Mouse (Mus musculus): ENCODE data around the gene Trim17. TPM values are rescaled to one million over a fixed set of nuclear protein-coding genes. Genes with fewer than 3 reads are reported as not detected.
A peak's percentile ranks its signal among the peaks of the same experiment; 100 is the strongest.

The Trim17 gene
- total RNA-seq, 2 experiments from 2014 or later: 5.3 to 6.5 TPM

DNA sequence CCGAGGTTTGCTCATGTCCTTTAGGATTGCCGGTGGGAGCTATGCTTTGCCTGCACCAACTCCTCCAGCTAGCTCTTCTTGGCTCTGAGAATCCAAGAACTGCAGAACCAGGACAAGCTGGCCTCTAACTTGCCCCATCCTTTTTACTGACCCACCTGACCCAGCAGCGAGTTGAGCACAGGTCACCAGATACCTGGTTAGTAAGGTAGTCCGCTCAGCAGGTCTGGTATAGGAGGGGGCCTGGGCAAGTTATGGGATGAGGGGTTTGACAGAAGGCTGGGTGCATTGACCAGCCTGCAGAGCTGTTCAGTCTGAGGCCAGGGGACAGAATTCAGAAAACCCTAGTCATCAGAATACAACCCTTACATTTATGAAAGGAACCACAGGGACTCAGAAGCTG is 25.4 kb upstream of the Trim17 start:
- no peak for DNase-seq (ENCODE audit: low spot score in 2 of 2)
- H3K27ac ChIP-seq: no peak overlapping the region
- no peak overlapping the region for H3K4me3 ChIP-seq
- no peak for TF ChIP-seq CTCF (conservative IDR thresholded peaks at IDR 0.05)

DNA sequence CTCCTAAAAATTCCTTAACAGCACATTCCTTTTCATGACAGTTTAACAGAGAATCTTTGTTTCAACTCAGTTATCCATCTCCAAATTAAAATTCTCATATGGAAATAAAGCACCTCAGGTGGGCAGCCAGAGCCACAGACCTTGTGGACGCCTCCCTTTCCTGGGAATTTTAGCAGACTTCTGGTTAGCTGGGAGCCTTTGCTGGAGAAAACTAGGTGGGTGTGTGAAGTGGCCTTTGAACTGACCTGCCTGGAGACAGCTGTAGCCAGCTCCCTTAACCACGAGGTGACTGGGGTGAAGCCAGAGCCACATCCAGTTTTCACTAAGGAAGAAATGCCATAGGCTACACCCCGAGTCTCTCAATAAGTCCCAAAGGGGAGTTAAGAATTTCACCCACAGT is 24.8 kb upstream of the Trim17 start:
- H3K27ac ChIP-seq: no peak overlapping the region
- no peak for TF ChIP-seq CTCF (conservative IDR thresholded peaks at IDR 0.05)
- no peak for DNase-seq (ENCODE audit: low spot score in 2 of 2)
- H3K4me3 ChIP-seq: no peak overlapping the region

DNA sequence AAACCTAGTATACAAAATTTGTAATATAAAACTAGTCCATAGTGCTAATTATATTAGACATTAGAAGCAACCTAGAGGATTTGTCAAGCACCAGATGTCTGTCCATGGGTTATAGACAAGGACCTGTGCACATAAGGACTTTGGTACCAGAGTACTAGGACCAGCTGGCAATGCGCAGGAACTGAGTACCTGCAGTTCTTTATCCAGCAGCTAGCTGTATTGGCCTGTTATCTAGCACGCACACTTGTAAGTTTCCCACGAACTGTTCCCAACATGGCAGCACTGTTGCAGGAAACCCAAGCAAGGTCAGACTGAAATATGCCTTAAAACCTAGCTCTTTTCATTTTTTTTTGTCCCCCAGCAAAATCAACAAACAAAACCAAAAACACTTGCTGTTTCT is 24.2 kb upstream of the Trim17 start:
- 0 out of 2 replicates have a peak, but pooled peaks have one; percentile 15 for TF ChIP-seq CTCF (conservative IDR thresholded peaks at IDR 0.05)
- H3K27ac ChIP-seq: no peak overlapping the region
- H3K4me3 ChIP-seq: no peak overlapping the region
- no peak for DNase-seq (ENCODE audit: low spot score in 2 of 2)

DNA sequence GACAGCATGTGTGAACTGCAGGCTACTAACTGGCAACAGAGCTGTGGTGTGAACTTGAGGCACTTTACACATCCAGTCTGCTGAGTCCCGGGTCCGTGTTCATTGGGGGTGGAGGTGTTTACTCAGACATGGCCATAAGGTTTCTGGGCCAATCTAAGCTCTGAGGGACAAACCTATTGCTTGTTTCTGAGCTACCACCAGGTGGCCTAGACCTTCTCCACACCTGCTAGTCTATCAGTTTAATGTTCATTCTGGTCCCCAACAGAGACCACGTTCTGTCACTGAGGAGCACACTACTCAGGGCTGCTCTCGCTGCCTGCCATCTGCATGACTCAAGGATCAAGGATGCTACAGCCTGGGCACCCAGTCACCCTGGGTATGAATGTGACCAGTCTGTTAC is 22.9 kb upstream of the Trim17 start:
- peak; percentile 46 for TF ChIP-seq CTCF (conservative IDR thresholded peaks at IDR 0.05)
- Histone ChIP-seq H3K4me3 (no peak overlapping the region), H3K27ac (no peak overlapping the region)
- no peak for DNase-seq (ENCODE audit: low spot score in 2 of 2)

DNA sequence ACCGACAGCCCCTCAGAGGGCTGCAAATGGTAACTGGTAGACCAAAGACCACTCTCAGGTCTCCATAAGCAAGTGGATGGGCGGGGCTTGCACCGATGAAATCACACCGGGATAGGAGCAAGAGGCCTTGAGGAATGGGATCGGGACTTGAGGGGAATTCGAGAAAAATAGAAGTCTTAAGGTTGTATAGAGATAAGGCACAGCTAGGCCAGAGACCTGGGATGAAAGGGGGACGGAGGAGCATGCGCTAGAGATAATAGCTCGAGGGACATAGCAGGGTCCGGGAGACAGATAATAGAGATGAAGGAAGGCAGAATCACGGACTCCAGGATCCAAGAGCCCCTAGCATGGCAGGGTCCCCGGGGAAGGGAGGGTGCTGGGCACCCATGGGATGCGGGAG is 16.6 kb upstream of the Trim17 start:
- no peak for DNase-seq (ENCODE audit: low spot score in 2 of 2)
- H3K27ac ChIP-seq: peak overlapping the region; percentile 98
- no peak for TF ChIP-seq CTCF (conservative IDR thresholded peaks at IDR 0.05)
- H3K4me3 ChIP-seq: peak overlapping the region; percentile 63

DNA sequence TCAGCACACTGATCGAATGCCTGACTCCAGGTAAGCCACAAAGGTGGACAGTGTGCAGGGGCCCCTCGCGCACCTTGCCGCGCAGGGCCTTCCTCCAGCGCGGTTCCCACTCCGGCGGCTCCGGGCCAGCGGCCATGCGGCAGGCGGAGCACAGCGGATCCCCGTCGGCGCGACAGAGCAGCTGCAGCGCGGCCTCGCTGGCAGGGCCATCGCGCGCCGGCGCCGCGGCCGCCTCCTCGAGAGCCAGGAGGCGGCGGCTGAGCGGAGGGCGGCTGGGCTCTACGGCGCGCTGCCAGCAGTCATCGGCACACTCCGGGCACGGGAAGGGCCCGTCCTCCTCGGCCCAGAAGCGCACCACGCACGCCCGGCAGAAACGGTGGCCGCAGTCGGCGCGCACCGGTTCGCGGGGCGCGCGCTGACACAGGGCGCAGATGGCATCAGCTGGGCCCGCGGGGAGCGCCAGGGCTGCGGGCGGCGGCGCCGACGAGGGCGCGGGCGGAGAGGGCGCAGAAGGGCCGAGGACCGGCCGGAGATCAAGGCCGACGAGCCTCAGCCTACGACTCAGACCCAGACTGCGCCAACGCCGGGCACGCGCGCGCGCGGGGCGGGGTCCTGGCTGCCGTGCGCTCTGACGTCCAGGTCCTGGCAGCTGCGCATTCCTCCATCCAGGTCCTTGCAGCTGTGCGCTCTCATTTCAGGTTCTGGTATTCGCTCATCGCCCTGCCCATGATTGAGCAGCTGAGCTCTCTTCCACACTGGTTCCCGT is 16.0 kb upstream of the Trim17 start, which contains the start of gene Rnf187:
Gene Rnf187, minus strand, starts transcription at position 595 of the 766 bp plus-strand sequence.
- no peak for TF ChIP-seq CTCF (conservative IDR thresholded peaks at IDR 0.05)
- DNase-seq (ENCODE audit: low spot score in 2 of 2): peak; percentile 91 to 92
- peak within 1 kb of the TSS; percentile 63 for H3K4me3 ChIP-seq
- H3K27ac ChIP-seq: peak within 1 kb of the TSS; percentile 98

DNA sequence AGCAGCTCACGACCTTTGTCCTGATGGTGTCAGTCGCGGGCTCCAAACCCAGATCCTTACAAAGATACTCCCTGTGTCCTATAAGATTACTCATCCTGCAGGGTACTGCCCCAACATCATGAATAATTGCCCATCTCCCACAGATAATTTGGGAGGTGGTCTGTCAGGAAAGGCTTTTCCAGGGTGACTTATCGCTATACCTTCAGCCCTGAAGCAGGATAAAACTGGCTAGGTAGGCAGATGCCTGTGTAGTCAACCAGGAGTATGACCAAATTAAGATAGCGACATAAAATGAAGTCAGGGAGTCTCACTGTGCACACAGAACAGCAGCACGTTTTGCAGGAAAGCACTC is 15.4 kb upstream of the Trim17 start:
- no peak for DNase-seq (ENCODE audit: low spot score in 2 of 2)
- TF ChIP-seq CTCF (conservative IDR thresholded peaks at IDR 0.05): no peak
- Histone ChIP-seq H3K27ac (peak overlapping the region; percentile 98), H3K4me3 (peak overlapping the region; percentile 63)

DNA sequence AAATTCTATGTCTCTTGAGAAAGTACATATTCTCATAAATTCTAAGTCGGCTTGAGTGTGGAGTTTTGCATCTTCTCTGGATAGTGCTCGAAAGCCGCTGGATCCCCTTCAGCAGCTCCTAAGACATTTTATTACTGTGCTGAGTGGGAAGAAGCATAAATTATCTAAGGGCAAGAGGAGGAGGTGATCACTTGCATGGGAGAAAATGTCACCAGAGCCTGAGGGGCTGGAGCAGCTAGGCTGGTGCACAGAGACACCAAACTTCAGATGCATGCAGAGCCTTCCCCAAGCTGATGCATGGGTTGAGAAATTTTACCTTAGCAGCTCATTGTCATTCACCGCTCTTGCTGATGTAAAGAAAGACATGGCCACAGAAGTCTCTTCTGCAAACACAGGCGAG is 10.3 kb upstream of the Trim17 start:
- DNase-seq (ENCODE audit: low spot score in 2 of 2): no peak
- TF ChIP-seq CTCF (conservative IDR thresholded peaks at IDR 0.05): no peak
- no peak overlapping the region for H3K4me3 ChIP-seq
- H3K27ac ChIP-seq: no peak overlapping the region

DNA sequence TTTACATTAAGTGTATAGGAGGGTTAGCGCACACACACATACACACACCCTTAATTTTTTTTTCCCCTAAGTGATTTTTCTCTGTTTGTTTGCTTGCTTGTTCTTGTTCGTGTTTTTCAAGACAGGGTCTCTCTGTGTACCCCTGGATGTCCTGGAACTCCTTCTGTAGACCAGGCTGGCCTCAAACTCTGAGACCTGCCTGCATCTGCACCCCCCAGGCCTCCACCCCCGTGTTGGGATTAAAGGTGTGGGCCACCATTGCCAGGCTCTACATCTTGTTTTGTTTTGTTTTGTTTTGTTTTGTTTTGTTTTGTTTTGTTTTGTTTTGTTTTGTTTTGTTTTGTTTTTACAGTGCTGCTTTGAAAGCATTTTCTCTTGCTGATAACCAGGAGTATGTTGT is 7.2 kb upstream of the Trim17 start:
- Histone ChIP-seq H3K4me3 (peak overlapping the region; percentile 77; the same call in 1 of the 2 replicates), H3K27ac (peak overlapping the region; percentile 95)
- no peak for TF ChIP-seq CTCF (conservative IDR thresholded peaks at IDR 0.05)
- no peak for DNase-seq (ENCODE audit: low spot score in 2 of 2)

DNA sequence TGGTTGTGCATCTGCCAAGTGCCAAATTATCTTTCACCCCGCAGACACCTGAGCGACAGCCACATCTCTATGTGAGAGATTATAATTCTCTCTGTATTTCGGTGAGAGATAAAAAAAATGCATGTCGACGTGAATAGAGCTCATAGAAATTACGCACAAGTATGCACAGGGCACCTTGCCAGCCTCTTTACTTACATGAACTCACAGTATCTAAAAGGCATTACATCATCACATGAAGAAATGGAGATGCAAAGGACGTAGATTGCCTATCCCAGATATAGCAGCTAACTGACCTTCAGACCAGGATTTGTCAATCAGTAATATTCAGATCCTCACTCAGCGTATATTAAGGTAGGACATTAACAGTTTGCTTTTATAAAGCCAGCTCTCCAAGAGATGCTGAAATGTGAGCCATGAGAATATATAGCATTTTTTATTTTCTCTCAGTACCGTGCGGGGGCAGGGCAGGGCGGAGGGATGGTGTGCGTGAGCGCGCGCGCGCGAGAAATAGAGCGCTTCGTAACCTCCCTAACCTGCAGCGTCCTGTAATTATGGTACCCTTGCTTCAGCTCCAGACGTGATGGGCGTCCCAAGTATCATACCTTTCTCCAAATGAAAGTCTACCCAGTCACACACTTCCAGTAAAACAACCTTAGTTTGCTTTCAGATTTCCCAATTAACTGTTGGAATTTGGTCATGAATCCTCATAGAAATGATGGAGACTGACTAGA is 6.5 kb upstream of the Trim17 start:
- Histone ChIP-seq H3K4me3 (peak overlapping the region; percentile 77), H3K27ac (peak overlapping the region; percentile 95)
- TF ChIP-seq CTCF (conservative IDR thresholded peaks at IDR 0.05): no peak
- DNase-seq (ENCODE audit: low spot score in 2 of 2): peak in 1 of 2 experiments; percentile 28

DNA sequence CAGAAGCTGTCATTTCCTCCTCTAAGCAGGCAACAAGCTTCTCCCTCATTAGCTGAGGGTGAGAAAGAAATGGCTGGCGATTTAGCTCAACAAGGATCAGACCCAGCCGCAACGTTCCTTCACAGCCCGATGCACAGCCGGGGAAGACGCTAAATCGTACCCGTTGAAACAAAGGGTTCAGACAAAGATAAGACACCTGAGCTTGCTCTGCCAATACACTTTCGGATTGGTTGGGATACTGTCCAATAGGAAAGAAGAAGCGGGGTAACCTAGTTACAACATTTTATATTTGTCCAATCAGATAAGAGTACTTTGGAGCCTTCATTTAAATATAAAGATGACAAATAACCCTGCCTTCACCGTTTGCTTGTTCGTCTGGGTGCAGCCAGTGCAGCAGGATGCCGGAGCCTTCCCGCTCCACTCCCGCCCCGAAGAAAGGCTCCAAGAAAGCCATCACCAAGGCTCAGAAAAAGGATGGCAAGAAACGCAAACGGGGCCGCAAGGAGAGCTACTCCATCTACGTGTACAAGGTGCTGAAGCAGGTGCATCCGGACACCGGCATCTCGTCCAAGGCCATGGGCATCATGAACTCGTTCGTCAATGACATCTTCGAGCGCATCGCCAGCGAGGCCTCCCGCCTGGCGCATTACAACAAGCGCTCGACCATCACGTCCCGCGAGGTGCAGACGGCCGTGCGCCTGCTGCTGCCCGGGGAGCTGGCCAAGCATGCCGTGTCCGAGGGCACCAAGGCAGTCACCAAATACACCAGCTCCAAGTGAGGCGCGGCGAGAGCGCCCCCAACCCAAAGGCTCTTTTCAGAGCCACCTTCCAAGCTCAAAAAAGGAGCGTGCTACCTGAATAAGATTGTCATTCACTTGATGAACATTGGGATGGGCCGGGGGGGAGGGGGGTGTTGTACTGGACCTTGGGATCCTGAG is 5.7 kb upstream of the Trim17 start, which contains the start of gene Hist3h2ba:
Gene Hist3h2ba, plus strand, starts transcription at position 379 of the 938 bp plus-strand sequence.
- no peak for TF ChIP-seq CTCF (conservative IDR thresholded peaks at IDR 0.05)
- Histone ChIP-seq H3K27ac (peak within 1 kb of the TSS; percentile 98), H3K4me3 (peak within 1 kb of the TSS; percentile 77)
- DNase-seq (ENCODE audit: low spot score in 2 of 2): peak; percentile 74 to 92

Data from layer of hippocampus, adult 2 months (tissue).